Mouse (Mus musculus) liver, embryonic 13.5 days (tissue): ENCODE measurements at regions not wholly inside any gene's neighbourhood (a gene's known extent, or its start where the extent isn't known, plus 50 kb on each side); places are given as distances from the start of the nearest gene placed in this dataset.

ENCODE experiments used
- ATAC-seq: fragments of 200-750 bp; cut with Nextera tagmentation; 2 replicates; pipeline ENCODE4 v1.8.0; 2017; ENCODE audit warnings: low read depth, mild to moderate bottlenecking, moderate number of reproducible peaks, moderate library complexity
- DNase-seq: peaks from one replicate; pipeline ENCODE4 v3.0.0; 2022
- H3K27ac ChIP-seq: fragments of 300-500 bp; sonication (generic); 2 replicates; pipeline ENCODE4 v1.5.1; 2015; ENCODE audit warnings: moderate library complexity, mild to moderate bottlenecking, inconsistent platforms
- H3K27me3 ChIP-seq: fragments of 300-500 bp; sonication (generic); 2 replicates; pipeline ENCODE4 v1.6.1; 2015; ENCODE audit warnings: mild to moderate bottlenecking, inconsistent platforms
- H3K36me3 ChIP-seq: fragments of 300-500 bp; sonication (generic); 2 replicates; pipeline ENCODE4 v1.6.1; 2015; ENCODE audit warnings: mild to moderate bottlenecking, inconsistent platforms
- H3K4me1 ChIP-seq: fragments of 300-500 bp; sonication (generic); replicated peaks from 2 replicates; pipeline ENCODE4 v1.6.1; 2015; ENCODE audit warnings: inconsistent platforms
- H3K4me2 ChIP-seq: fragments of 300-500 bp; sonication (generic); 2 replicates; pipeline ENCODE4 v1.6.1; 2015; ENCODE audit warnings: inconsistent platforms, mild to moderate bottlenecking, moderate library complexity
- H3K4me3 ChIP-seq: fragments of 300-500 bp; sonication (generic); replicated peaks from 2 replicates; pipeline ENCODE4 v1.5.1; 2015; ENCODE audit warnings: mild to moderate bottlenecking, inconsistent platforms
- H3K9ac ChIP-seq: fragments of 300-500 bp; sonication (generic); 2 replicates; pipeline ENCODE4 v1.6.1; 2015; ENCODE audit warnings: mild to moderate bottlenecking, inconsistent platforms
- H3K9me3 ChIP-seq: fragments of 300-500 bp; sonication (generic); replicated peaks from 2 replicates; pipeline ENCODE4 v1.6.1; 2016; ENCODE audit warnings: inconsistent platforms
- WGBS: fragments of 180-500 bp; shearing (Covaris S2); methylation state at CpG from one replicate; pipeline ENCODE4 v1.1.7; 2015; ENCODE audit not compliant: insufficient replicate concordance; 5-methylcytosine and 5-hydroxymethylcytosine counted together

- H3K4me2 ChIP-seq = no peak overlapping the region
- ATAC-seq (no peak), DNase-seq (no peak)
- no peak overlapping the region for H3K27ac ChIP-seq
- peaks cover 19% of the 10 kb centered on the region; the same call in 1 of the 2 replicates for H3K4me1 ChIP-seq
- no peaks in the 10 kb centered on the region for H3K36me3 ChIP-seq
- no peak overlapping the region for H3K9ac ChIP-seq
- H3K4me3 ChIP-seq = no peak overlapping the region
- H3K9me3 ChIP-seq = no peaks in the 10 kb centered on the region
- no peaks in the 10 kb centered on the region for H3K27me3 ChIP-seq
- WGBS = 66% methylated on average over 4 of the region's 4 CpGs
Observed at GRCm38 (mm10) chr11:79881812-79882211, 80.4 kb downstream of the Utp6 start.

- Histone ChIP-seq H3K4me1 (peaks cover 10% of the 10 kb centered on the region; the same call in 1 of the 2 replicates), H3K27me3 (no peaks in the 10 kb centered on the region), H3K27ac (no peak overlapping the region), H3K9me3 (no peaks in the 10 kb centered on the region), H3K4me2 (no peak overlapping the region), H3K36me3 (no peaks in the 10 kb centered on the region), H3K9ac (no peak overlapping the region), H3K4me3 (no peak overlapping the region)
- WGBS = 62% methylated on average over 7 of the region's 7 CpGs
- no peak for DNase-seq
- no peak; the same call in 1 of the 2 replicates for ATAC-seq
Observed at GRCm38 (mm10) chr11:79878091-79878490, 84.1 kb downstream of the Utp6 start.

- Histone ChIP-seq H3K27ac (no peak overlapping the region), H3K9me3 (no peaks in the 10 kb centered on the region), H3K4me3 (no peak overlapping the region), H3K27me3 (no peaks in the 10 kb centered on the region), H3K36me3 (no peaks in the 10 kb centered on the region), H3K4me1 (peaks cover 10% of the 10 kb centered on the region; the same call in 1 of the 2 replicates), H3K4me2 (no peak overlapping the region), H3K9ac (no peak overlapping the region)
- no peak for DNase-seq
- ATAC-seq = no peak
- 34% methylated on average over 3 of the region's 3 CpGs for WGBS
Observed at GRCm38 (mm10) chr11:79877184-79877745, 84.9 kb downstream of the Utp6 start.

GRCm38 (mm10) chr11:79871783-79872628 lies 90.2 kb downstream of the Utp6 start:
- Histone ChIP-seq H3K4me1 (peaks cover 10% of the 10 kb centered on the region), H3K9ac (no peak overlapping the region), H3K9me3 (no peaks in the 10 kb centered on the region), H3K27ac (no peak overlapping the region), H3K4me2 (no peak overlapping the region), H3K4me3 (no peak overlapping the region), H3K27me3 (peaks cover 9% of the 10 kb centered on the region), H3K36me3 (no peaks in the 10 kb centered on the region)
- 75% methylated on average over 10 of the region's 10 CpGs for WGBS
- no peak for DNase-seq
- ATAC-seq = no peak

- Histone ChIP-seq H3K4me1 (peaks cover 10% of the 10 kb centered on the region), H3K27ac (no peak overlapping the region), H3K9ac (no peak overlapping the region), H3K27me3 (peaks cover 9% of the 10 kb centered on the region), H3K4me3 (no peak overlapping the region), H3K4me2 (no peak overlapping the region), H3K9me3 (no peaks in the 10 kb centered on the region), H3K36me3 (no peaks in the 10 kb centered on the region)
- ATAC-seq (no peak), DNase-seq (no peak)
- WGBS = 18% methylated on average over 5 of the region's 5 CpGs
Observed at GRCm38 (mm10) chr11:79870189-79870588, 92.0 kb downstream of the Utp6 start.

GRCm38 (mm10) chr11:79869009-79869408 lies 93.2 kb downstream of the Utp6 start:
- Histone ChIP-seq H3K9me3 (no peaks in the 10 kb centered on the region), H3K4me2 (no peak overlapping the region), H3K4me3 (no peak overlapping the region), H3K9ac (no peak overlapping the region), H3K27ac (no peak overlapping the region), H3K36me3 (no peaks in the 10 kb centered on the region), H3K27me3 (peaks cover 9% of the 10 kb centered on the region), H3K4me1 (peaks cover 10% of the 10 kb centered on the region)
- ATAC-seq = no peak
- DNase-seq = no peak
- WGBS = 58% methylated on average over 5 of the region's 5 CpGs

- H3K4me1 ChIP-seq = peaks cover 1% of the 10 kb centered on the region; the same call in 1 of the 2 replicates
- peaks cover 40% of the 10 kb centered on the region for H3K27me3 ChIP-seq
- no peak overlapping the region for H3K27ac ChIP-seq
- H3K36me3 ChIP-seq = no peaks in the 10 kb centered on the region
- no peak overlapping the region for H3K4me3 ChIP-seq
- no peak overlapping the region for H3K9ac ChIP-seq
- H3K4me2 ChIP-seq = no peak overlapping the region
- no peak for DNase-seq
- no peak for ATAC-seq
- 41% methylated on average over 5 of the region's 5 CpGs for WGBS
- H3K9me3 ChIP-seq = no peaks in the 10 kb centered on the region
Observed at GRCm38 (mm10) chr11:79864836-79865235, 97.4 kb downstream of the Utp6 start.

GRCm38 (mm10) chr11:79863487-79864175 lies 98.6 kb downstream of the Utp6 start:
- H3K4me1 ChIP-seq = no peaks in the 10 kb centered on the region
- no peaks in the 10 kb centered on the region for H3K9me3 ChIP-seq
- whole genome bisulfite sequencing = 73% methylated on average over 14 of the region's 14 CpGs
- no peak overlapping the region for H3K4me2 ChIP-seq
- no peak overlapping the region for H3K27ac ChIP-seq
- H3K27me3 ChIP-seq = peaks cover 44% of the 10 kb centered on the region
- no peak overlapping the region for H3K4me3 ChIP-seq
- H3K36me3 ChIP-seq = no peaks in the 10 kb centered on the region
- H3K9ac ChIP-seq = no peak overlapping the region
- ATAC-seq = no peak
- DNase-seq = no peak

GRCm38 (mm10) chr11:79860611-79861067 lies 101.6 kb downstream of the Utp6 start:
- H3K27me3 ChIP-seq = peaks cover 40% of the 10 kb centered on the region
- H3K4me3 ChIP-seq = no peak overlapping the region
- ATAC-seq (no peak), DNase-seq (no peak)
- no peaks in the 10 kb centered on the region for H3K36me3 ChIP-seq
- H3K9me3 ChIP-seq = no peaks in the 10 kb centered on the region
- H3K4me1 ChIP-seq = no peaks in the 10 kb centered on the region
- WGBS = 31% methylated on average over 12 of the region's 12 CpGs
- H3K9ac ChIP-seq = no peak overlapping the region
- H3K4me2 ChIP-seq = no peak overlapping the region
- no peak overlapping the region for H3K27ac ChIP-seq

GRCm38 (mm10) chr11:79856376-79856775 lies 105.8 kb downstream of the Utp6 start:
- Histone ChIP-seq H3K4me2 (no peak overlapping the region), H3K4me1 (no peaks in the 10 kb centered on the region), H3K4me3 (no peak overlapping the region), H3K27me3 (peaks cover 26% of the 10 kb centered on the region), H3K36me3 (no peaks in the 10 kb centered on the region), H3K9ac (no peak overlapping the region), H3K27ac (no peak overlapping the region), H3K9me3 (no peaks in the 10 kb centered on the region)
- WGBS = 66% methylated on average over 5 of the region's 5 CpGs
- no peak for ATAC-seq
- DNase-seq = no peak

- ATAC-seq = no peak
- no peak overlapping the region for H3K9ac ChIP-seq
- WGBS = 87% methylated on average over 3 of the region's 3 CpGs
- H3K27me3 ChIP-seq = peaks cover 10% of the 10 kb centered on the region; the same call in 1 of the 2 replicates
- no peak overlapping the region for H3K27ac ChIP-seq
- no peak overlapping the region for H3K4me2 ChIP-seq
- H3K9me3 ChIP-seq = no peaks in the 10 kb centered on the region
- H3K36me3 ChIP-seq = no peaks in the 10 kb centered on the region
- no peak overlapping the region for H3K4me3 ChIP-seq
- H3K4me1 ChIP-seq = no peaks in the 10 kb centered on the region
- DNase-seq = no peak
Observed at GRCm38 (mm10) chr11:79849545-79849944, 112.6 kb downstream of the Utp6 start.
